Mouse (Mus musculus) ovary, adult 10 weeks (tissue): ENCODE measurements around the gene Ube2d1. TPM values are rescaled to one million over a fixed set of nuclear protein-coding genes. Genes with fewer than 3 reads are reported as not detected.

Experiments used
- polyA plus RNA-seq: library from polyadenylated mRNA; stranded (reverse); fragments of 350-450 nt; fragmentation: Illumina TruSeq; extraction: RNeasy Lipid Tissue Mini Kit (QIAGEN cat#74804); gene quantifications from one replicate; pipeline ENCODE4 v1.2.3, GENCODE M21; 2014

Gene Ube2d1
- polyA plus RNA-seq = 97.7 TPM

DNA sequence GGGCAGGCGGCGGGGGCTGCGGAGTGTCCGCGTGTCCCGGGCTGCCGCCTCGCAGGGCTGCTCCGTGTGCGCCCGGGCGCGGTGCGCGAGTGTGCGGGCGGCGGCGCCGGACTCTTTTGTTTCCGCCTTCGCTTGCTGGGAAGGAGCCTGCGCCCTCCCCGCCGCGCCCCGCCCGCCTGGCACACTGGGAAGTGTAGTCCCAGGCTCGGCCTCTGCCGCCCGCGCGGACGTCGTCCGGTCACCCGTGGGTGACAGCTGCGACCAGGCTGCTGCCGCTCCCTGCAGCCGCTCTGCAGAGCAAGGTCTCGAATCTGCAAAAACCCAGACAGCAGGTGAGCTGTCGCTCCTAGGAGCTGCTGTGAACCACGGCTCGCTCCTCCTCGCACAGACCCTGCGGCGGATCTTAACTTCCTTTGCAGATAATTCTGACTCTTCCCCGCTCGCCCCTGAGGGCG, at the start of gene Ube2d1:
TSS of gene Ube2d1 (minus strand) at position 137 of the 455 bp plus-strand sequence.

DNA sequence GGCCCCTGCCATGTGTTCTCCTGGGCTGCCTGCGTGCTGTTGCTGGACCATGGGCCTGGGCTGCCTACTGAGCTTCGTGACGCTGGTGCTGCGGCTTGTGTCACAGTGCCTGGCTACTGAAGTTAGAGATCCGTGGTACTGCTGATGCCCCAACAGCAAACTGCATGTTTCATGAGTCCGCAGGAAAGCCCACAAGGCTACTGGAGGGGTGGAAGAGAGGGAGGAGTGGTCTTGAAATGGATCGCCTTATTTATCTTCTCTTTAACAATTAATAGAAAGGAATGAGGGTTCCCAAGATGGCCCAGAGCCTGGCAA, 46.9 kb downstream of the Ube2d1 start, which contains the start of gene Tfam:
TSS of gene Tfam (minus strand) at position 41 of the 315 bp plus-strand sequence.

Other genes starting within 250 kb of the Ube2d1 start
- 67.5 TPM for gene Bicc1, start 125.6 kb downstream of the Ube2d1 start, polyA plus RNA-seq
- 237 TPM for gene Tfam, start 47.0 kb downstream of the Ube2d1 start, polyA plus RNA-seq
- 14.5 TPM for gene Cisd1, start 59.7 kb upstream of the Ube2d1 start, polyA plus RNA-seq
- 19.5 TPM for gene Ipmk, start 62.5 kb upstream of the Ube2d1 start, polyA plus RNA-seq